Mouse (Mus musculus) bone marrow macrophage, adult 2 months (primary cell): ENCODE data around the gene Vangl1. TPM values are rescaled to one million over a fixed set of nuclear protein-coding genes. Genes with fewer than 3 reads are reported as not detected.

Source experiments
- H3K27ac ChIP-seq: 2 replicates; pipeline ENCODE4 v1.5.1; 2012; ENCODE audit warnings: low read depth, low read length; ENCODE audit not compliant: insufficient read depth
- H3K4me1 ChIP-seq: 2 replicates; pipeline ENCODE4 v1.6.1; 2012; ENCODE audit warnings: low read length; ENCODE audit not compliant: control insufficient read depth, insufficient read depth
- H3K4me3 ChIP-seq: 2 replicates; pipeline ENCODE4 v1.5.1; 2012; ENCODE audit warnings: mild to moderate bottlenecking, low read length, moderate library complexity; ENCODE audit not compliant: insufficient read depth
- CTCF ChIP-seq: IDR thresholded peaks from 2 replicates; pipeline ENCODE4 v1.5.1; 2012; ENCODE audit warnings: low read depth, mild to moderate bottlenecking, low read length, moderate library complexity
- POLR2A ChIP-seq: IDR thresholded peaks from 2 replicates; pipeline ENCODE4 v1.6.1; 2012; ENCODE audit warnings: mild to moderate bottlenecking, low read depth, low read length, borderline replicate concordance
- polyA plus RNA-seq: library from polyadenylated mRNA; stranded (reverse); fragments of >200 nt; gene quantifications from 2 replicates; pipeline ENCODE4 v1.2.4, GENCODE M21; 2012; ENCODE audit not compliant: missing spikeins, insufficient read depth, insufficient read length

Gene Vangl1
- polyA plus RNA-seq, 1 experiment = 0.42 TPM

GRCm38 (mm10) chr3:102158759-102159422, 45.6 kb downstream of the Vangl1 start:
- no peak overlapping the region for H3K27ac ChIP-seq
- TF ChIP-seq POLR2A (no peak), CTCF (no peak)
- no peaks in the 10 kb centered on the region for H3K4me1 ChIP-seq
- H3K4me3 ChIP-seq = no peak overlapping the region

- no peak for TF ChIP-seq POLR2A
- TF ChIP-seq CTCF = no peak
- Histone ChIP-seq H3K27ac (no peak overlapping the region), H3K4me3 (no peak overlapping the region), H3K4me1 (no peaks in the 10 kb centered on the region)
These were observed 46.8 kb downstream of the Vangl1 start for GRCm38 (mm10) chr3:102157652-102158051.

GRCm38 (mm10) chr3:102156737-102157136, 47.8 kb downstream of the Vangl1 start:
- Histone ChIP-seq H3K27ac (no peak overlapping the region), H3K4me3 (no peak overlapping the region), H3K4me1 (no peaks in the 10 kb centered on the region)
- TF ChIP-seq CTCF (no peak), POLR2A (no peak)

- Histone ChIP-seq H3K4me3 (no peak overlapping the region), H3K4me1 (no peaks in the 10 kb centered on the region), H3K27ac (no peak overlapping the region)
- TF ChIP-seq CTCF (no peak), POLR2A (no peak)
These were observed 50.4 kb downstream of the Vangl1 start for GRCm38 (mm10) chr3:102154107-102154506.

GRCm38 (mm10) chr3:102152872-102153271, 51.6 kb downstream of the Vangl1 start:
- no peak overlapping the region for H3K4me3 ChIP-seq
- H3K27ac ChIP-seq = no peak overlapping the region
- no peak for TF ChIP-seq CTCF
- no peak for TF ChIP-seq POLR2A
- H3K4me1 ChIP-seq = no peaks in the 10 kb centered on the region

- Histone ChIP-seq H3K4me3 (no peak overlapping the region), H3K4me1 (no peaks in the 10 kb centered on the region), H3K27ac (no peak overlapping the region)
- TF ChIP-seq POLR2A = no peak
- TF ChIP-seq CTCF = no peak
These were observed 52.0 kb downstream of the Vangl1 start for GRCm38 (mm10) chr3:102152471-102152870.

GRCm38 (mm10) chr3:102151850-102152249, 52.6 kb downstream of the Vangl1 start:
- H3K4me3 ChIP-seq = no peak overlapping the region
- H3K27ac ChIP-seq = no peak overlapping the region
- no peaks in the 10 kb centered on the region for H3K4me1 ChIP-seq
- TF ChIP-seq POLR2A (no peak), CTCF (no peak)

GRCm38 (mm10) chr3:102149941-102150340, 54.6 kb downstream of the Vangl1 start:
- TF ChIP-seq CTCF (no peak), POLR2A (no peak)
- Histone ChIP-seq H3K4me1 (no peaks in the 10 kb centered on the region), H3K4me3 (no peak overlapping the region), H3K27ac (no peak overlapping the region)

GRCm38 (mm10) chr3:102147189-102147588, 57.3 kb downstream of the Vangl1 start:
- no peak overlapping the region for H3K4me3 ChIP-seq
- H3K27ac ChIP-seq = no peak overlapping the region
- no peaks in the 10 kb centered on the region for H3K4me1 ChIP-seq
- no peak for TF ChIP-seq POLR2A
- TF ChIP-seq CTCF = no peak

- TF ChIP-seq POLR2A (no peak), CTCF (no peak)
- H3K4me1 ChIP-seq = no peaks in the 10 kb centered on the region
These were observed 58.1 kb downstream of the Vangl1 start for GRCm38 (mm10) chr3:102146428-102146827.

GRCm38 (mm10) chr3:102145645-102146386, 58.7 kb downstream of the Vangl1 start:
- TF ChIP-seq CTCF = no peak
- TF ChIP-seq POLR2A = no peak
- Histone ChIP-seq H3K27ac (no peak overlapping the region), H3K4me1 (no peaks in the 10 kb centered on the region), H3K4me3 (no peak overlapping the region)

More at GRCm38 (mm10) chr3:102146428-102146827, 58.1 kb downstream of the Vangl1 start:
- Histone ChIP-seq H3K4me3 (no peak overlapping the region), H3K27ac (no peak overlapping the region)
